Mouse (Mus musculus): Measurements from ENCODE around the gene Tbc1d1.
"Not testable (repeated sequence)": the region's sequence is repeated elsewhere in the genome, so short reads cannot be mapped to it uniquely, and the experiment has no call there.

The Tbc1d1 gene

DNA sequence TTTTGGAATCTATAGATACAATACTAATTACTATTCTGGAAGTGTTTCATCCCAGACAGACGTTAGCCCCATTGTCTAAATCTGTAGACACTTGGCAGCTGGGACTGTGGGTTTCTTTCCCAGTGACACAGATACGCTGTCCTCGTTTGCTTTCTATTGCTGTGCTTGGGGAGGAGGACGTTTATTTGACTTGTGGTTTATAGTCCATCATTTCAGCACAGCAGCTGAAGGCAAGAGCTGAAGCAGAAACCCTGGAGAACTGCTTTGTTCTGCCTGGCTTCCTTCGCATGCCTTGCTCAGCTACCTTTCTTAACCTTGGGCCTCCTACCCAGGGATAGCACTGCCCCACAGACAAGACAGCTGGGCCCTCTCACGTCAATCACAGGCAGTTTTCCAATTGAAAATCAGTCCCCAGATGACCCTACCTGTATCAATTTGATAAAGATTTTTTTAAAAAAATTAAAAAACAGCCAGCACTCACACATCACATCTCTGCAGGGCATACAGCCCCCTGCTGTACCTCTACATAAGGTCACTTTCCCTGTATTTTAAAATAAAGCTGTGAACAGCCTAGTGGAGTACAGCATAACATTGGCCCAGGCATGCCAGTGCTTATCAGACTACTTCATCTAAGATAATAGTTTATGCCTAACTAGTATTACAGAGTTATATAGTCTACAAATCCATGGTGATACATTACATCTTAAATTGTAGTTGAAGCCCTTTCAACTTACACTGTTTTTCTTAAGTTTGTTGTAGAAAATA, 158.4 kb downstream of the Tbc1d1 start:
- DNase-seq (ENCODE audit: low spot score in 2 of 2), result no peak

- no peak for DNase-seq (ENCODE audit: low spot score in 2 of 2)
Measured at GRCm38 (mm10) chr5:64315088-64315487, 159.0 kb downstream of the Tbc1d1 start.

DNA sequence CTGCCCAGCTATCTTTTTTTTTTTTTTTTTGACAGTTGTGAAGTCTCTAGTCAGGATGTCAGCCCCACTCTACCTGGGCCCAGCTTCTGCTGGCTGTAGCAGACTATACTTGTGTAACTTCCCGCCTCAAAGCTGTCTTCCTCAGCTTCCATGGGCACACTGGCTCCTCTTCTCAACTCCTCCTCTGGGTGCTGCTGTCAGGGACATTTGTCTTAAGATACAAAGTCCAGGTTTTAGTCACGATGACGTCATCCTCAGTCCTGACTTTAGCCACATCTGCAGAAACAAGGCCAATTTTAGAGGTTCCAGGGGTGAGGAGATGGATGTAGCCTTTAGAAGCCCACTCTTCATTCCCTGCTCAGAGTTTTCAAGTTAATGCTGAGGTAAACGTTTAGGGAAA, 167.2 kb downstream of the Tbc1d1 start:
- DNase-seq (ENCODE audit: low spot score in 2 of 2), result no peak

- DNase-seq (ENCODE audit: low spot score in 2 of 2), result no peak
Measured at GRCm38 (mm10) chr5:64324353-64324752, 168.2 kb downstream of the Tbc1d1 start.

GRCm38 (mm10) chr5:64324920-64325319, 168.8 kb downstream of the Tbc1d1 start:
- peak in 1 of 2 experiments; percentile 35 for DNase-seq (ENCODE audit: low spot score in 2 of 2)

GRCm38 (mm10) chr5:64325741-64326355, 169.7 kb downstream of the Tbc1d1 start:
- DNase-seq (ENCODE audit: low spot score in 2 of 2), result no peak

GRCm38 (mm10) chr5:64326427-64327181, 170.5 kb downstream of the Tbc1d1 start:
- DNase-seq (ENCODE audit: low spot score in 2 of 2), result no peak

DNA sequence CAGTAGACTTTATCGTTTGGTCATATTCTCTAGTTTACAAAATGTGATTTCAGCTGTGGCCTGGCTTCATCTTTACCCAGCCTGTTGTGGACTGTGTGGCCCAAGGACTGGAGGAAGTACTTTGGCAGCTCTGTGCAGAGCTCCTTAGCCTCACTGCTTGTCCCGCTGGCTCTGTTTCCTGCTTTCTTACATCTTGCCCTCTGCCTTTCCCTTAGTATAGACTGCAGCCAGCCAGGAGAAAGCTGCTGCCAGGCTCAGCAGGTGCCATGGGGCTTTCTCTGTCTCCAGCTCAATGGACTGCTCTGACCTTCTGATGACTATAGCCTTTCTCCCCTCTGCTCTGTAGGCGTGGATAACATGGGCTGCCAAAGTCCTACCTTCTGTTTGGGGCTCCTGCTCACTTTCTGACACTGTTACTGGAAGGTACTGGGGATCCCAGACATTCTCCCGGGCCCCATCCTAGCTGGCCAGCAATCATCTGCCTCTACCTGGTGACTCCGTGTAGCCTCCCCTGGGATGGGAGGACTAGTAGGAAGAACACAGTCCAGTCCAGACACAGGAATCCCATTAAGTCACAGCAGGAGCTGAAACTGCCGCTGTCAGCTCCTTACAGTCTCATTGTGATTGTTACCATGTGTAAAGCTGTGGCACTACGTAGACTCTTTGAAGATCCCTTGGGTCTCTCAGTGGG, 171.3 kb downstream of the Tbc1d1 start:
- DNase-seq (ENCODE audit: low spot score in 2 of 2), result no peak

DNA sequence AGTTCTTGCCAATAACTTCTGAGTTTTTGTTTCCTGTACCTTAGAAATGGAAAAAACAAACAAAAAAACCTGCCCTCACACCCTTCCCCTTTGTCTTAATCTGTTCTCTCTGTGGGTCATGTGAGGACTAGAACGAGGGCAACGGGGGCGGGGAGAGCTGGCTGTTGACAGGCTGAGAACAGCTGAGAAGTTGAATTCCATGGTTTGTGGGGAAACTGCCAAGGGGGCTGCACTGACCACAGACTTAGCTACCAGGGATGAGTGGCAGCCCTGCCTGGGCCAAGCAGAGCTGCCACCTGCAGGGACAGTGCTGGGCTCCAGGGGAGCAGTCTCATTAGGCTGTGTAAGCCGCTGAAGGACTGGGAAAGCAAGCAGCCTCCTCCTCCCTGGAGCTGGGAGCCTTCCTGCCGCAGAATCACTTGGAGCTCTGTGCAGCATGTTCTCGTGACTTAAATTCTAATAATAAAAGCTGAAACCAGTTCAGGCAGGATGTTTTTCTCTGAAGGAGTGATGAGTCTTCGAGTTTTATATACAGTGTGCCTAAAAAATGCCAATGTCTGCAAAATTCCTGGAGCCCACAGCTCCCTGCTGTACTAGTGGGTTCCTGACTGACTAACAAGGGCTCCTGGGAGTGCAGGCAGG, 180.8 kb downstream of the Tbc1d1 start:
- peak; percentile 79 to 83 for DNase-seq (ENCODE audit: low spot score in 2 of 2)

GRCm38 (mm10) chr5:64338795-64339194, 182.7 kb downstream of the Tbc1d1 start:
- not testable (repeated sequence) for DNase-seq (ENCODE audit: low spot score in 2 of 2)

DNA sequence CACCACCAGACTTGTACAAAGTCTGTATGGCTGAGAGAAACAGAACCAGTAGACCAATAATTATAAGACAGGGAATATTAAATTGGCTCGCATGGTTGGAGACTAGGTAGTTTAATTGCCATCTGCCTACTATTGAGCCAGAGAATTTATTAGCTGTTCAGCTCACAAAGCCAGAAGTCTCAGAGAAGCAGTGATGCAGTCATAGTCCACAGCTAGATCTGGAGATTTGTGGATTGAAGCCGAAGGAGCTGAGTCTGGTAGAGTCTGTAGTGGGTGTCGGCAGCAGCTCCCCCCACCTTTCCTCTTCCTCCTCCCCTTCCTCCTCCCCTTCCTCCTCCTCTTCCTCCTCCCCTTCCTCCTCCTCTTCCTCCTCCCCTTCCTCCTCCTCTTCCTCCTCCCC, 184.3 kb downstream of the Tbc1d1 start:
- no peak for DNase-seq (ENCODE audit: low spot score in 2 of 2)

GRCm38 (mm10) chr5:64341671-64342070, 185.6 kb downstream of the Tbc1d1 start:
- DNase-seq (ENCODE audit: low spot score in 2 of 2), result no peak

DNA sequence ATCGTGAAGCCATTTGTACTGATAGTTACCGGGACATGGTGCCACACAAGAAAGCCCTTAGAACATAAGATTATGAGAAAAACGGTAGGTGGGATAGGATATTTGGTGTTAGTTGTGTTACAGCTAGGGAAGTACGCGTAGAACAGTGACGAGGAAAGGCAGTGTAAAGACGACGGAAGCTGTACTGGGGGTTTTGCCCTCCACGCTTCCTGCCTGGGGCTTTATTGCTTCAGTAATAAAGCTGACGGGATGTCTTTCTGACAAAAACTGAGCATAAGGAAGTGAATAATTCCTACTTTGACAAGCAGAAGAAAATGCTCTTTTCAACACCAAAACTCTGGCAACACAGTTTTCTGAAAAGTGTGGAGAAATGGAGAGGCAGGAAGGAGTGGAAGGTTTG, 186.0 kb downstream of the Tbc1d1 start:
- DNase-seq (ENCODE audit: low spot score in 2 of 2), result no peak

DNA sequence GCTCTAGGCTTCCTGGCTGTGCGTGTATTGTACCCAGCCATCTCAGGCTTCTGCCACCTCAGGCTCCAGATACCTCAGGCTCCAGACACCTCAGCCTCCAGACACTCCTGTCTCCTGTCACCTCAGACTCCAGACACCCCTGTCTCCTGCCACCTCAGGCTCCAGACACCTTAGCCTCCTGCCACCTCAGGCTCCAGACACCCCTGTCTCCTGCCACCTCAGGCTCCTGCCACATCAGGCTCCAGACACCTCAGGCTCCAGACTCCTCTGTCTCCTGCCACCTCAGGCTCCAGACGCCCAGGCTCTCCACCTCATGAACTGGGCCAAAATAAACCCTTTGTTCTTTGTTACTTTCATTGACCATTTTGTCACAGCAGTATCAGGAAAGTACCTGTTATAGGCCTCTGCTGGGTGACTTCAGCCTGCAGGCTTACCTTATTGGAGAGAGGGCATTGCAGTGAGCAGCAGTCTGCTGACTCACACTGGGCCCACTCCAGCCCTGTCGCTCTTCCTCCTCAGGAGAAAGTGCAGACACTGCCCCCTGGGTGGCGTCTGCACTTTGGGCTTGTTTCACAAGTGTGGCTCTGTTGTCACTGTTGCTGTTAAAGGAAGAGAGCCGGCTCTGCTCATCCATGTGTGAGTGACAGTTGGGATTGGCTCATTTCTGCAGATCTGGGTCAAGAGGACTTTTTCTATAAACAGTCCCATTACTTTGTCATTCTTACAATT, 188.0 kb downstream of the Tbc1d1 start:
- DNase-seq (ENCODE audit: low spot score in 2 of 2), result no peak

GRCm38 (mm10) chr5:64345181-64345735, 189.2 kb downstream of the Tbc1d1 start:
- DNase-seq (ENCODE audit: low spot score in 2 of 2), result no peak

DNA sequence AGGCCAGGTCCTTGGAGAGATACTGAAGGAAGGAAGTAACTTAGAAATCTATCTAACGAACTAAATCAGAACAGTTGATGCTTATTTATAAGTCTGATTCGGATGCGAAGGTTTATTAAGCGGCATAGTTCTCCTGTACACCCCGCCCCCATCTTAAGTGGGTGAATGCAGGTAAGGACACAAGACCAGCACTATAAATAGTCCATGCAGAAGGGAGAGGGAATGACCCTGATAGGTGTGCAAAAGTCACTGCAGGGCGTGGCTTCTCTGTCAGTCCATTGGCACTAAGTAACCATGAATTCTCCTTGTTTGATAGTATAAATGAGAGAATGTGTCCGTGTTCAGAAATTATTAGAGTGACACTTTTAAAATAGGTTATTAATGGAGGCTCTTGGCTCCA, 189.7 kb downstream of the Tbc1d1 start:
- no peak for DNase-seq (ENCODE audit: low spot score in 2 of 2)

DNA sequence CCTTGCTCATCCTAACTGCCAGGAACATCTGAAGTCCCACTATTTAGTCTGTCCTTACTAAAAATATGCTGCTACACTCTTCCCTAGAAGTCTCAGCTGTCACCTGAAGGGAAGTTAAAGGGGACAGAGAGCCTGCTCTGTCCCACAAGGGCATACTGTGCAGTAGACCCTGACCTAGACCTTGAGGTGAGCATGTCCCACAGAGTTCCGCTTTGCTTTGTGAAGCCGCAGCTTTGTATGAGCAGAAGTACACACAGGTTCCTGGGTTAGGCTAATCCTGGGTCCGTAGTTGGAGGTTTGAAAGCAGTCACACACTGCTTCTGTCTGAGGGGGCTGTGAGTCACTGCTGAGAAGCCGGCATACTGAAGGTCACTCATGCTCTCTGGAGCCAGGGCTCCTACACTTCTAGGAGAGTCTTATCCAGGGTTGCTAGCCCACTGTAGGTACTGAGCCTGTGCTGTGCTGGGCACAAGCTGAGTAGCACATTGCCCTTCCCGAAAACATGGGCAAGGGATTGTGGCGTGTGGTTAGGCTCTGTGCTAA, 190.3 kb downstream of the Tbc1d1 start:
- DNase-seq (ENCODE audit: low spot score in 2 of 2), result no peak

DNA sequence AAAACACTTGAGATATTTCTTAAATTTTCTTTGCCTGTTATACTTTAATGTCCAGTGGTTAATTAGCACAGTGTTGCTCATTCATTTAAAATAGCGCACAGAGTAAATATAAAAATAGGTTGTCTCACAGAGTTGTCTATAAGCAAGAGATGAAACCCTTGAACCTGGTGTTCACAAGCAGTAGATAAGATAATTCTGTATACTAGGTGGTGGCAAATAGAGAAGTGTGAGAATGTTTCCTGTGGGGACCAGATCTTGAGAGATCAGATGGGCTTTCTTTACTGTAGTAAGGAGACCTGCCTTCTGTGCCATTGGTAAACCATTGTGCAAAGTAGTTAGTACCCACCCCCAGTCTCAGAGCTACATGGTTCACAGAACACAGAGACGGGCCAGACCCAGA, 192.1 kb downstream of the Tbc1d1 start:
- no peak for DNase-seq (ENCODE audit: low spot score in 2 of 2)

DNA sequence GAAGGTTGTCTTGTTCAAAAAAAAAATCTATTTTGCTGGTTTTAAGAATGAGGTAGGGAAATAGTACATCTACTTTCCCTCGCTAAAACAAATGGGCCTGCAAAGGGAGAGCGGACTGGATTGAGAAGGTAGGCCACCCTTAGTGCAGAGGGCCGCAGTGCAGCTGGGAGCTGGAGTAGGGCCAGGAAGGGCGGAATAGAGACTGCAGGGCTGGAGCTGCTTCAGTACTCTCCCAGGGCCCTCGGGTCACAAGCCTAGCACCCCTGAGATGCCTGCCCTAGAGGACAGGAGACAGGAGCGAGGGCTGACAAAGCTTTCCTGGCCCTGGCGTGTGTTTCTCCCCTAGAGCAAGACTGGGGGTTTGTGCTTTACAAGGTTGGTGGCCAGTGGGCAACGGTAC, 192.7 kb downstream of the Tbc1d1 start:
- no peak for DNase-seq (ENCODE audit: low spot score in 2 of 2)

GRCm38 (mm10) chr5:64351968-64352367, 195.9 kb downstream of the Tbc1d1 start:
- DNase-seq (ENCODE audit: low spot score in 2 of 2), result no peak

Data from left cerebral cortex, adult 9 months (tissue).